Mouse (Mus musculus): ENCODE measurements around the gene Pglyrp3. TPM values are rescaled to one million over a fixed set of nuclear protein-coding genes. Genes with fewer than 3 reads are reported as not detected.

The Pglyrp3 gene
- polyA plus RNA-seq, 1 experiment from 2014 or later: 4.6 TPM

- WGBS: under 1% methylated on average over 60 of the region's 82 CpGs
- DNase-seq (ENCODE audit: low spot score): peak; percentile 80
- TF ChIP-seq CTCF (IDR thresholded peaks at IDR 0.05; ENCODE audit: low read depth): peak; percentile 11
- no peak for TF ChIP-seq EP300 (optimal IDR thresholded peaks at IDR 0.05)
- H3K4me3 ChIP-seq (ENCODE audit: low read depth, low read length): peak overlapping the region; percentile 71
- no peaks in the 10 kb centered on the region for H3K9me3 ChIP-seq (ENCODE audit: control insufficient read depth, low read length)
- no peaks in the 10 kb centered on the region for H3K27me3 ChIP-seq (ENCODE audit: control insufficient read depth, insufficient read depth, low read length)
- no peaks in the 10 kb centered on the region; the same call in 1 of the 2 replicates for H3K4me1 ChIP-seq (replicated peaks; ENCODE audit: control insufficient read depth, insufficient read depth)
- H3K9ac ChIP-seq (ENCODE audit: low read length): peak overlapping the region; percentile 61
- no peaks in the 10 kb centered on the region for H3K36me3 ChIP-seq (ENCODE audit: control insufficient read depth, insufficient read depth, low read length)
- H3K27ac ChIP-seq (replicated peaks): peak overlapping the region; percentile 61; the same call in 1 of the 2 replicates
- ATAC-seq (ENCODE audit: low FRiP score, low TSS enrichment): peak; percentile 79
- H3K4me2 ChIP-seq (replicated peaks; ENCODE audit: low read depth): peak overlapping the region; percentile 99
Observed at GRCm38 (mm10) chr3:92080462-92081284, 66.3 kb downstream of the Pglyrp3 start.

Small RNA genes within 50 kb of the gene (microRNA-seq; reads per million reads assigned to microRNA genes)
- gene Gm23697: not detected
- gene Gm25145: not detected

Other genes with a start within 250 kb of the Pglyrp3 start
- gene Lor, start 68.6 kb downstream of the Pglyrp3 start, polyA plus RNA-seq (2015; fragmentation: Nextera tagmentation; extraction: Ambion mirVana): 1,111 and 1,600 TPM in 2 replicates
- gene Prr9, start 109.4 kb downstream of the Pglyrp3 start, polyA plus RNA-seq (2015; fragmentation: Nextera tagmentation; extraction: Ambion mirVana): 2.3 and 2.9 TPM in 2 replicates
- not detected in 2 replicates for gene Lelp1, start 128.2 kb downstream of the Pglyrp3 start, polyA plus RNA-seq (2015; fragmentation: Nextera tagmentation; extraction: Ambion mirVana)
- 181 and 190 TPM in 2 replicates for gene Sprr2a1, start 201.2 kb downstream of the Pglyrp3 start, polyA plus RNA-seq (2015; fragmentation: Nextera tagmentation; extraction: Ambion mirVana)
- gene Sprr2a2, start 201.3 kb downstream of the Pglyrp3 start, polyA plus RNA-seq (2015; fragmentation: Nextera tagmentation; extraction: Ambion mirVana): 13,620 and 14,516 TPM in 2 replicates

Data from stomach, postnatal 0 days (tissue).